Mouse (Mus musculus): ENCODE measurements around the gene Aftph.
"Not testable (repeated sequence)": the region's sequence is repeated elsewhere in the genome, so short reads cannot be mapped to it uniquely, and the experiment has no call there.

Aftph gene

GRCm38 (mm10) chr11:20741201-20742100 lies at the start of gene Aftph:
TSS of gene Aftph (minus strand) at chr11:20741589.
- DNase-seq, result peak; percentile 99

GRCm38 (mm10) chr11:20789015-20789414 lies 47.6 kb upstream of the Aftph start:
- no peak for DNase-seq

GRCm38 (mm10) chr11:20788070-20788469 lies 46.7 kb upstream of the Aftph start:
- DNase-seq, result no peak

- no peak for DNase-seq
Measured at GRCm38 (mm10) chr11:20786191-20786590, 44.8 kb upstream of the Aftph start.

- DNase-seq, result no peak
Measured at GRCm38 (mm10) chr11:20785186-20785585, 43.8 kb upstream of the Aftph start.

- DNase-seq, result no peak
Measured at GRCm38 (mm10) chr11:20784776-20785175, 43.4 kb upstream of the Aftph start.

- no peak for DNase-seq
Measured at GRCm38 (mm10) chr11:20783467-20783866, 42.1 kb upstream of the Aftph start.

GRCm38 (mm10) chr11:20782620-20783019 lies 41.2 kb upstream of the Aftph start:
- DNase-seq, result no peak

GRCm38 (mm10) chr11:20780312-20780711 lies 38.9 kb upstream of the Aftph start:
- no peak for DNase-seq

GRCm38 (mm10) chr11:20778861-20779563 lies 37.6 kb upstream of the Aftph start:
- DNase-seq, result no peak

- DNase-seq, result no peak
Measured at GRCm38 (mm10) chr11:20778298-20778697, 36.9 kb upstream of the Aftph start.

GRCm38 (mm10) chr11:20776668-20777067 lies 35.3 kb upstream of the Aftph start:
- no peak for DNase-seq

GRCm38 (mm10) chr11:20772642-20773041 lies 31.3 kb upstream of the Aftph start:
- DNase-seq, result peak; percentile 3

- DNase-seq, result not testable (repeated sequence)
Measured at GRCm38 (mm10) chr11:20771827-20772226, 30.4 kb upstream of the Aftph start.

- not testable (repeated sequence) for DNase-seq
Measured at GRCm38 (mm10) chr11:20761984-20762383, 20.6 kb upstream of the Aftph start.

- DNase-seq, result no peak
Measured at GRCm38 (mm10) chr11:20750573-20750972, 9.2 kb upstream of the Aftph start.

- no peak for DNase-seq
Measured at GRCm38 (mm10) chr11:20743353-20743752, 2.0 kb upstream of the Aftph start.

GRCm38 (mm10) chr11:20742361-20742897 lies 1.0 kb upstream of the Aftph start:
- peak; percentile 69 for DNase-seq

GRCm38 (mm10) chr11:20740481-20741200 lies 748 bp downstream of the Aftph start:
- peak; percentile 70 for DNase-seq

- DNase-seq, result no peak
Measured at GRCm38 (mm10) chr11:20734066-20734465, 7.3 kb downstream of the Aftph start.

- no peak for DNase-seq
Measured at GRCm38 (mm10) chr11:20733486-20734030, 7.8 kb downstream of the Aftph start.

GRCm38 (mm10) chr11:20729403-20729802 lies 12.0 kb downstream of the Aftph start:
- no peak for DNase-seq

- no peak for DNase-seq
Measured at GRCm38 (mm10) chr11:20728044-20728443, 13.3 kb downstream of the Aftph start.

All from cerebellum, adult 9-11 months (tissue).